Mouse (Mus musculus): ENCODE measurements around the gene Olfr692.

DNA sequence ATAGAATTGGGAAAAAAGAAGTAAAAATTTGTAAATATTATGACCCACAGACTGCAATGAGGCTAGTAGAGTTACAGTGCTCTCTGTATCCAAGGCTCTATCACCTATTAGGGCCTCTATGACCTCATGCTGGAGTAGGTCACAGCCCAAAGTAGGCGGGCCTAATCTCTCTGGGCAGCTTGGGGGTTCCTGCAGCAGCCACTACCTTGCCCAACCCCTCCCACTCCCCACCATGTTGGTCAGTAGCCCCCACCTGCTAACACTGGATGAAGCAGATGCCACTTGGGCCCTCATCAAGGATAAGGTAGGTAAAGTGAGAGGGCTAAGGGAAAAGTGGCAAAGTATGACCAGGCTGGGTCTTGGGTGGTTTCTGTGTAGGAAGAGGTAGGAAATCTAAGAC is 6.8 kb downstream of the Olfr692 start, which contains the start of gene Gm5901:
- TF ChIP-seq POLR2A (IDR thresholded peaks at IDR 0.05; ENCODE audit: extremely low read depth, insufficient read depth, low read length) (no peak), CTCF (IDR thresholded peaks at IDR 0.05; ENCODE audit: low read depth, low read length) (no peak)

All from liver, adult 2 months (tissue).